Mouse (Mus musculus): ENCODE data around the gene Maml3. TPM values are rescaled to one million over a fixed set of nuclear protein-coding genes. Genes with fewer than 3 reads are reported as not detected.

Gene Maml3
- polyA plus RNA-seq, 1 experiment = 2.2 TPM

- Histone ChIP-seq H3K36me3 (ENCODE audit: control insufficient read depth, insufficient read depth) (no peaks in the 10 kb centered on the region), H3K79me3 (ENCODE audit: low read depth) (peaks cover 2% of the 10 kb centered on the region), H3K27me3 (ENCODE audit: control insufficient read depth, insufficient read depth, insufficient read length) (no peaks in the 10 kb centered on the region), H3ac (ENCODE audit: control insufficient read depth, insufficient read length, low read depth) (no peak overlapping the region), H3K4me3 (ENCODE audit: insufficient read depth, poor library complexity, severe bottlenecking) (no peak overlapping the region), H3K79me2 (ENCODE audit: control insufficient read depth, insufficient read depth) (peaks cover 18% of the 10 kb centered on the region)
- TF ChIP-seq MYOG (IDR thresholded peaks at IDR 0.05; ENCODE audit: control insufficient read depth, extremely low read depth, insufficient read length) = no peak
- no peak for TF ChIP-seq MAX (IDR thresholded peaks at IDR 0.05)
- no peak for TF ChIP-seq CTCF (IDR thresholded peaks at IDR 0.05; ENCODE audit: control insufficient read depth, insufficient read depth, insufficient read length)
- no peak for TF ChIP-seq MYOD1 (IDR thresholded peaks at IDR 0.05; ENCODE audit: control insufficient read depth, insufficient read length, low read depth)
- no peak for TF ChIP-seq CEBPB (IDR thresholded peaks at IDR 0.05; ENCODE audit: low read depth)
- TF ChIP-seq USF1 (IDR thresholded peaks at IDR 0.05; ENCODE audit: low read depth) = no peak
- TF ChIP-seq FOSL1 (IDR thresholded peaks at IDR 0.05; ENCODE audit: insufficient read depth, low read length, poor library complexity, severe bottlenecking) = no peak
These were observed 38.7 kb downstream of the Maml3 start for GRCm38 (mm10) chr3:52066142-52066541.

- Histone ChIP-seq H3ac (ENCODE audit: control insufficient read depth, insufficient read length, low read depth) (no peak overlapping the region), H3K79me2 (ENCODE audit: control insufficient read depth, insufficient read depth) (peaks cover 25% of the 10 kb centered on the region), H3K79me3 (ENCODE audit: low read depth) (no peaks in the 10 kb centered on the region), H3K36me3 (ENCODE audit: control insufficient read depth, insufficient read depth) (no peaks in the 10 kb centered on the region), H3K27me3 (ENCODE audit: control insufficient read depth, insufficient read depth, insufficient read length) (no peaks in the 10 kb centered on the region), H3K4me3 (ENCODE audit: insufficient read depth, poor library complexity, severe bottlenecking) (no peak overlapping the region)
- no peak for TF ChIP-seq MYOG (IDR thresholded peaks at IDR 0.05; ENCODE audit: control insufficient read depth, extremely low read depth, insufficient read length)
- TF ChIP-seq CTCF (IDR thresholded peaks at IDR 0.05; ENCODE audit: control insufficient read depth, insufficient read depth, insufficient read length) = no peak
- TF ChIP-seq MYOD1 (IDR thresholded peaks at IDR 0.05; ENCODE audit: control insufficient read depth, insufficient read length, low read depth) = peak; percentile 79
- TF ChIP-seq CEBPB (IDR thresholded peaks at IDR 0.05; ENCODE audit: low read depth) = no peak
- no peak for TF ChIP-seq USF1 (IDR thresholded peaks at IDR 0.05; ENCODE audit: low read depth)
- no peak for TF ChIP-seq MAX (IDR thresholded peaks at IDR 0.05)
- TF ChIP-seq FOSL1 (IDR thresholded peaks at IDR 0.05; ENCODE audit: insufficient read depth, low read length, poor library complexity, severe bottlenecking) = no peak
These were observed 41.6 kb downstream of the Maml3 start for GRCm38 (mm10) chr3:52063261-52063655.

- TF ChIP-seq MYOD1 (IDR thresholded peaks at IDR 0.05; ENCODE audit: control insufficient read depth, insufficient read length, low read depth) = no peak
- no peak for TF ChIP-seq MAX (IDR thresholded peaks at IDR 0.05)
- TF ChIP-seq CEBPB (IDR thresholded peaks at IDR 0.05; ENCODE audit: low read depth) = no peak
- no peak for TF ChIP-seq FOSL1 (IDR thresholded peaks at IDR 0.05; ENCODE audit: insufficient read depth, low read length, poor library complexity, severe bottlenecking)
- TF ChIP-seq USF1 (IDR thresholded peaks at IDR 0.05; ENCODE audit: low read depth) = no peak
- Histone ChIP-seq H3K79me3 (ENCODE audit: low read depth) (no peaks in the 10 kb centered on the region), H3K4me3 (ENCODE audit: insufficient read depth, poor library complexity, severe bottlenecking) (no peak overlapping the region), H3ac (ENCODE audit: control insufficient read depth, insufficient read length, low read depth) (no peak overlapping the region), H3K36me3 (ENCODE audit: control insufficient read depth, insufficient read depth) (no peaks in the 10 kb centered on the region), H3K27me3 (ENCODE audit: control insufficient read depth, insufficient read depth, insufficient read length) (no peaks in the 10 kb centered on the region), H3K79me2 (ENCODE audit: control insufficient read depth, insufficient read depth) (peaks cover 25% of the 10 kb centered on the region)
These were observed 42.3 kb downstream of the Maml3 start for GRCm38 (mm10) chr3:52062389-52063260.

- Histone ChIP-seq H3K79me2 (ENCODE audit: control insufficient read depth, insufficient read depth) (peaks cover 25% of the 10 kb centered on the region), H3K79me3 (ENCODE audit: low read depth) (no peaks in the 10 kb centered on the region), H3ac (ENCODE audit: control insufficient read depth, insufficient read length, low read depth) (no peak overlapping the region), H3K4me3 (ENCODE audit: insufficient read depth, poor library complexity, severe bottlenecking) (no peak overlapping the region), H3K36me3 (ENCODE audit: control insufficient read depth, insufficient read depth) (no peaks in the 10 kb centered on the region), H3K27me3 (ENCODE audit: control insufficient read depth, insufficient read depth, insufficient read length) (no peaks in the 10 kb centered on the region)
- no peak for TF ChIP-seq USF1 (IDR thresholded peaks at IDR 0.05; ENCODE audit: low read depth)
- no peak for TF ChIP-seq FOSL1 (IDR thresholded peaks at IDR 0.05; ENCODE audit: insufficient read depth, low read length, poor library complexity, severe bottlenecking)
- TF ChIP-seq CTCF (IDR thresholded peaks at IDR 0.05; ENCODE audit: control insufficient read depth, insufficient read depth, insufficient read length) = no peak
- no peak for TF ChIP-seq MYOG (IDR thresholded peaks at IDR 0.05; ENCODE audit: control insufficient read depth, extremely low read depth, insufficient read length)
- TF ChIP-seq MYOD1 (IDR thresholded peaks at IDR 0.05; ENCODE audit: control insufficient read depth, insufficient read length, low read depth) = no peak
- TF ChIP-seq MAX (IDR thresholded peaks at IDR 0.05) = no peak
- TF ChIP-seq CEBPB (IDR thresholded peaks at IDR 0.05; ENCODE audit: low read depth) = no peak
These were observed 43.1 kb downstream of the Maml3 start for GRCm38 (mm10) chr3:52061472-52062388.

- Histone ChIP-seq H3K79me2 (ENCODE audit: control insufficient read depth, insufficient read depth) (peaks cover 25% of the 10 kb centered on the region), H3ac (ENCODE audit: control insufficient read depth, insufficient read length, low read depth) (no peak overlapping the region), H3K36me3 (ENCODE audit: control insufficient read depth, insufficient read depth) (no peaks in the 10 kb centered on the region), H3K79me3 (ENCODE audit: low read depth) (no peaks in the 10 kb centered on the region), H3K27me3 (ENCODE audit: control insufficient read depth, insufficient read depth, insufficient read length) (no peaks in the 10 kb centered on the region), H3K4me3 (ENCODE audit: insufficient read depth, poor library complexity, severe bottlenecking) (no peak overlapping the region)
- TF ChIP-seq MAX (IDR thresholded peaks at IDR 0.05) = peak; percentile 87
- peak; percentile 78 for TF ChIP-seq FOSL1 (IDR thresholded peaks at IDR 0.05; ENCODE audit: insufficient read depth, low read length, poor library complexity, severe bottlenecking)
- TF ChIP-seq CTCF (IDR thresholded peaks at IDR 0.05; ENCODE audit: control insufficient read depth, insufficient read depth, insufficient read length) = no peak
- peak; percentile 97 for TF ChIP-seq MYOD1 (IDR thresholded peaks at IDR 0.05; ENCODE audit: control insufficient read depth, insufficient read length, low read depth)
These were observed 44.0 kb downstream of the Maml3 start for GRCm38 (mm10) chr3:52060886-52061285.

All from C2C12 (cell line).